ENCODE assay signal across 9 mouse cellular contexts in genomic region chr10:81435436-81435835, GRCm38 (mm10). TPM values are rescaled to one million over a fixed set of nuclear protein-coding genes. Genes with fewer than 3 reads are reported as not detected.
DNase-seq lines count a peak whose midpoint lies in the region; ATAC-seq lines count a peak whose summit lies in the region.
"Had no signal": no experiment of that assay in that cellular context is flagged by ENCODE, and none has a peak within 500 bp of the region (broad histone marks: within the 10 kb centered on the region; RNA-seq: fewer than 3 reads in every experiment).

No protein-coding gene starts in this region.

- ATAC-seq in megakaryocyte progenitor cell, adult 5-6 weeks (replicated peaks; ENCODE audit: poor library complexity) = no peak

- intact Hi-C loops in left cerebral cortex, postnatal 4 days (cut with DNase I) = no loop called here

- DNase-seq in heart, adult 11 months = peak; percentile 98
- DNase-seq in heart, adult 8-10 months (ENCODE audit: low spot score) = no peak
- peak; percentile 41 for DNase-seq in NIH3T3 (ENCODE audit: low read depth)
- peak; percentile 71 to 91 for DNase-seq in cerebellum, postnatal 4 days (ENCODE audit: low spot score in 2 of 2)
- peak; percentile 88 for DNase-seq in heart, postnatal 4 days
- peak; percentile 97 for DNase-seq in left cerebral cortex, postnatal 4 days
- peak; percentile 77 for DNase-seq in right cerebral cortex, postnatal 14 days

RNA-seq across cellular contexts. Expression of gene Nfic, which starts 20.0 kb away (rescaled TPM):
- total RNA-seq in heart, adult 8-10 months (2022) = 100 to 1,000 TPM; 100 to 132 (median 108) TPM
- 100 to 1,000 TPM; 125 to 130 TPM for total RNA-seq in heart, postnatal 4 days (2021)
- total RNA-seq in left cerebral cortex, postnatal 4 days (2021) = 10 to 100 TPM; 29.5 to 31.1 TPM
- 35.5 and 36.8 TPM in 2 replicates for total RNA-seq in megakaryocyte progenitor cell, adult 5-6 weeks (2015)
- 4.0 and 5.0 TPM in 2 replicates for total RNA-seq in megakaryocyte progenitor cell, adult 5-6 weeks (2017)

RNA-seq across cellular contexts. Expression of gene Smim24, which starts 42.6 kb away (rescaled TPM):
- 1 to 10 TPM; 1.4 to 2.4 (median 1.9) TPM for total RNA-seq in heart, adult 8-10 months (2022)
- total RNA-seq in heart, postnatal 4 days (2021) = 1 to 10 TPM; 1.9 to 2.4 TPM
- 1 to 10 TPM; 1.5 to 2.3 TPM for total RNA-seq in left cerebral cortex, postnatal 4 days (2021)
- total RNA-seq in megakaryocyte progenitor cell, adult 5-6 weeks (2015) = 31.0 and 31.4 TPM in 2 replicates
- total RNA-seq in megakaryocyte progenitor cell, adult 5-6 weeks (2017) = 7.5 and 17.1 TPM in 2 replicates

RNA-seq across cellular contexts. Expression of gene Gm48552, which starts 46.6 kb away (rescaled TPM):
- total RNA-seq in heart, adult 8-10 months (2022) = under 1 TPM in 2 of 4 experiments, not detected in 2; 0.50 to 0.72 TPM
- total RNA-seq in heart, postnatal 4 days (2021) = under 1 TPM; 0.72 to 0.98 TPM
- 1 to 10 TPM; 2.7 to 5.9 TPM for total RNA-seq in left cerebral cortex, postnatal 4 days (2021)
- not detected in 2 replicates for total RNA-seq in megakaryocyte progenitor cell, adult 5-6 weeks (2015)
- 0.46 TPM in 1 of 2 replicates, not detected in the other for total RNA-seq in megakaryocyte progenitor cell, adult 5-6 weeks (2017)
- total RNA-seq: neutrophil, adult 5-6 weeks had no signal

RNA-seq across cellular contexts. Expression of gene Celf5, which starts 47.1 kb away (rescaled TPM):
- total RNA-seq in heart, adult 8-10 months (2022) = under 1 TPM in 2 of 4 experiments, not detected in 2; 0.12 to 0.29 TPM
- under 1 TPM; 0.09 to 0.33 TPM for total RNA-seq in heart, postnatal 4 days (2021)
- 100 to 1,000 TPM; 303 to 316 TPM for total RNA-seq in left cerebral cortex, postnatal 4 days (2021)
- 0.10 TPM in 1 of 2 replicates, not detected in the other for total RNA-seq in megakaryocyte progenitor cell, adult 5-6 weeks (2015)
- not detected in 2 replicates for total RNA-seq in megakaryocyte progenitor cell, adult 5-6 weeks (2017)
- total RNA-seq: neutrophil, adult 5-6 weeks had no signal

RNA-seq across cellular contexts. Expression of gene Gm48551, which starts 51.2 kb away (rescaled TPM):
- 1 to 10 TPM in 2 of 4 experiments, under 1 TPM in 2; 0.73 to 1.3 (median 1.0) TPM for total RNA-seq in heart, adult 8-10 months (2022)
- under 1 TPM; 0.55 to 0.70 TPM for total RNA-seq in heart, postnatal 4 days (2021)
- 1 to 10 TPM; 3.7 to 4.4 TPM for total RNA-seq in left cerebral cortex, postnatal 4 days (2021)
- 2.6 and 3.0 TPM in 2 replicates for total RNA-seq in megakaryocyte progenitor cell, adult 5-6 weeks (2015)
- 0.62 and 1.7 TPM in 2 replicates for total RNA-seq in megakaryocyte progenitor cell, adult 5-6 weeks (2017)
